Mouse (Mus musculus) cerebellum, postnatal 14 days (tissue): ENCODE results near the gene Spag9.

Source experiments
- DNase-seq, 2 experiments: peaks; one replicate each; pipeline ENCODE4 v3.0.0; 2021; ENCODE audit warnings: mixed read lengths in 2 of 2

Spag9 gene

GRCm38 (mm10) chr11:94134076-94134838 lies 138.4 kb downstream of the Spag9 start:
- DNase-seq = peak; percentile 74 to 82

GRCm38 (mm10) chr11:94135581-94136001 lies 139.7 kb downstream of the Spag9 start:
- peak; percentile 52 to 57 for DNase-seq

- peak in 1 of 2 experiments; percentile 46 for DNase-seq
Measured at GRCm38 (mm10) chr11:94136656-94137055, 140.8 kb downstream of the Spag9 start.

DNA sequence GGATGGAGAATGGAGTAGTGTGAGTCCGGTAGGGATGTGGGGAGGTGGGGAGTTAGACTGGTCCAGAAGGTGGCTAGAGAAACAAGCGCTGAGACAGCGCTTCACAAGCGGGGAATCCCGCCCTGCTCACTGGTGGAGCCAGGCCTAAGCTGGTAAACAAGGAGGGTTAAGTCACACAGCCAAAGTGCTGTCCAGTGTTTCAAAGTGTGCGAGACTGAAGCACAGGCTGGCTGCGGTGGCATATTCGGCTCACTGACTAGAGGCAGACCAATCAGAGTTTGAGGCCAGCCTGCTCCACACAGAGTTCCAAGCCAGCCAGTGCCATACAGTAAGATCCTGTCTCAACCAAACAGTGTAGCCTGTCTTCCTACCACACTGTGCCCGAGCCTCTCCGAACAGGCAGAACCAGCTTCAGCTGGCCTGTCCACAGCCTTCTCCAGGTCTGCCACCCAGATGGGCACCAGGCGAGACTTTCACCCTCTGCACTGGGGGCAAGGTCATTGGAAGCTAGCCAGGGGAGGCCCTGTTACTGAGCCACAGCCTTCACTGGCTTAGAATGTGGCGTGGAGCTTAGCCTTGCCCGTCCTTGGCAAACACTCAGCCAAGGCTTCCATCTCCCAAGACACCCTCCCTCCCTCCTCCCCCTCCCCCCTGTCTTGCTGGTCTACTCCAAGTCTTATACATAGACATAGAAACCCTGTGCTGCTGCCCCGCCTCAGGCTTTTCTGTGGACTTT lies 141.6 kb downstream of the Spag9 start:
- peak in 1 of 2 experiments; percentile 58 for DNase-seq

GRCm38 (mm10) chr11:94138411-94139231 lies 142.7 kb downstream of the Spag9 start:
- no peak for DNase-seq

DNA sequence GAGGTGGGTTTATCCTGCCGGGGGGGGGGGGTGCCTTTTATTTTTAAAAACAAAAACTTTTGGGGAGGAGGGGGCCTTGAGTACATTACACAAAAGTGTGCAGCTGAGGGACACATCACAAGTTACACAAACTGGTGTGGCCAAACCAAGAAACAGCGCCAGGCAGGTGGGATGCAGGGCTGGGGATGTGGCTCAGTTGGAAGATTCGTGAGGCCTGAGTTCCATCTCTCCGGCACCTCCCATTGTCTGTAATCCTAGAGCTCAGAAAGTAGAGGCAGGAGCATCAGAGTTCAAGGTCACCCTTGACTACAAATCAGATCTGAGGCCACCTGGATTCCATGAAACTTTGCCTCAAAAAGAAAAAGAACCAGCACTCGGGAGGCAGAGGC lies 143.3 kb downstream of the Spag9 start:
- no peak for DNase-seq

DNA sequence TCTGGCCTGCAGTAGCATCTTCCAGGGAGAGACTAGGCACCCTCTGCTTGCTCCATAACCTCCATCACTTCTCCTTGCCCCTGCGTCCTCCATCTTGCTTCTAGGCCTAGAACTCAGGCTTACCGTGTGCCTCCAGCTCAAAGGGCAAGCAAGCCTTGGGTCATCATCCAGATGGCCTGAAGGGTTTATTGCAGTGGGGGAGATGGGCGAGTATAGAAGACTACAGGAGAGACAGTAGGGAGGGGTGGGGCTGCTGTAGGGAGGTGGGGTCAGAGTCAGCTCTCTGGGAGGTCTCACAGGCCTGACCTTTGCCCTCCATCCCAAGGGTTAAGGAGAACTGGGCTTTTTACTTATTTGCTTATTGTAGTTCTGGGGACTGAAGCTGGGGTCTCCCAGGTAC lies 144.6 kb downstream of the Spag9 start:
- DNase-seq = peak in 1 of 2 experiments; percentile 3

GRCm38 (mm10) chr11:94141564-94141963 lies 145.7 kb downstream of the Spag9 start:
- no peak for DNase-seq

GRCm38 (mm10) chr11:94143336-94143735 lies 147.4 kb downstream of the Spag9 start:
- DNase-seq = no peak

DNA sequence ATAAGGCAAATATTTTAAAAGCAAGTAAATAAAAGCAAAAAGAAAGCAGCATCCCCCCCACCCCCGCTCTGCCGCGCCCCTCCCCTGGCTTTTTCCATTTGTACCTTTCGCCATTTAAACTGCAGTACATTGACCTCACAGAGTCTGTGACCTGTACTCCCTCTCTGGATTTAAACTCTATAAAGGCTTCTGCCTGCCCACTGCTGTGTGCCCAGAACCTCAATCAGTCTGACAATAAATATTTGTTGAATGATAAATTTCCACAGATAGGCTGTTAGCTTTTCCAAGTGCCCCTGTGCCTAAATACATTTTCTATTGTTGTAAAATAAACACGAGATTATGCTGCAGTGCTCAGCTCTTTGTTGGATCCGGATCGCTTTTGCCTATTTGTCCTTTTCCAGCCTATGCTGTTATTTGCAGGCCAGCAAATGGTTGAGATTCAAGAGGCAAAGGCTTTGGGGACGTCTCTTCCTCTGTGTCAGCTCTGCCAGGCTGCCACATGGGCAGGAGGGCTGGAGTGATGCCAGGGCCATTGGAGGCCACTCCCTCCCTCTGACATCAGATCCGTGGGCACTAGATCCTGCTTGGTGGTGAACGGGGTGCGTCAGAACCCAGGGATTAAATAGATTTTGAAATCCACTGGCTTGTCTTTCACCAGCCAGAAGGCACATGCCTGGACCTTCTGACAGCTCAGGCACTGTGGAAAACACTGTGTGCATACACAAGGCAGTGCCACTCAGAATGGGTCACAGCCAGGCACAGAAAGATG lies 149.1 kb downstream of the Spag9 start:
- DNase-seq = peak; percentile 99 to 100

- DNase-seq = peak in 1 of 2 experiments; percentile 18
Measured at GRCm38 (mm10) chr11:94146049-94146605, 150.2 kb downstream of the Spag9 start.

GRCm38 (mm10) chr11:94146733-94147485 lies 151.0 kb downstream of the Spag9 start:
- peak in 1 of 2 experiments; percentile 32 for DNase-seq

- DNase-seq = peak in 1 of 2 experiments; percentile 43
Measured at GRCm38 (mm10) chr11:94148105-94148696, 152.3 kb downstream of the Spag9 start.

DNA sequence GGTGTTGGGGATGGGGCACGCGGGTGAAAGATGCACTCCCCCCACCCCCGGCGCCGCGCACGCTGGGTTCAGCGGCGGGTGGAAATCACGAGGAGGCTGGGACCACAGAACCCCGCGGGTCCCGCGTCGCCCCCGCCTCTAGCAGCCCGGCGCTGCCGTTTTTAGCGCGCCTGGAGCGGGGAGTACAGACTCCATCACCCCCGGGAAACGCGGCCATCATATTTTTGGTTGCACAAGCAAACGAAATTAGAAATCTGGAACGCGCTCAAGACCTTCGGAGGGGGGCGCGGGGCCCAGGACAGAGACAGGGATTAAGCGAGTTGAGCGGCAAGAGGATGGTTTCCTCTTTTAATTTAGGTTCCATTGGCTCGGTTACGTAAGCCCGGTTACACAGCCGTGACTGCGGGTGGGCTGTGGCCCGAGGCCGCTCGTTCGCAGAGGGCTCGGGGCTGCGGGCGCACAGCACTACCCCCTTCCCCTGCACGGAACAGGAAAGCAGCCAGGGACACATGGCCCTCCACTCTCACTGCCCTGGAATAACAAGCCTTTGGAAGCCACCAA lies 153.1 kb downstream of the Spag9 start:
- peak; percentile 90 to 91 for DNase-seq

DNA sequence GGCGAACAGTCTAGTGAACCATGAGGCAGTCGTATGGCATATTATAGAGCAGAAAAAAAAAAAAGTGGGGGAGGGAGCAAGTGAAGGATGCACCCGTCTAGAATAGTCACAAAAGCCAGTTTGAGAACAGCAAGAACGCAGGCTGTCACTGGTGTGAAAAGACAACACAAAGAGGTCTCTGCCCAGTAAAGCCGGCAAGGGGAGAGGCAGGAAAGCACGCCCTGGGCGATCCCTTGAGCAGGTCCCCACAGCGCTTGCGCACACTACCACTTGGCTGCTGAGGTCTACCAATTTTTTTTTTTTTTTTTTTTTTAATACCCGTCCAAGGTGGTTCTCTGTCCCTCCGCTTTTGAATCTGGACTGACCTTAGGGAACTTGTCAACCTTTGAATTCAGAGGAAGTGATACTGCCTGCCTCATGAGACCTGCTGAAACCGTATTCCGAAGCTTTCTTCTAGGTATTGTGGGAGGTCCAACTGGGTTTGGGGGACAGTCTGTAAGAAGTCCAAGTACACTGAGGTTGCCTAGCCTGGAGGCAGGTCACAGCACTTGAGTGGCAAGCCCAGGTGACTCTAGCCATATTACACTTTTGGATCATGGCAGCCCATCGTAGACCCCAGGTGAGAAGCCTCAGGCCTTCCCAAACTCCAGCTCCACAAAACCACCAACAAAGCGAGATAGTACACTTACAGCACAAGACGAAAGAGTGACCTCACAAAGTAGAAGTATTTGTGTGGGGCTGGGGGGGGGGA lies 153.8 kb downstream of the Spag9 start:
- DNase-seq = peak; percentile 80 to 83

DNA sequence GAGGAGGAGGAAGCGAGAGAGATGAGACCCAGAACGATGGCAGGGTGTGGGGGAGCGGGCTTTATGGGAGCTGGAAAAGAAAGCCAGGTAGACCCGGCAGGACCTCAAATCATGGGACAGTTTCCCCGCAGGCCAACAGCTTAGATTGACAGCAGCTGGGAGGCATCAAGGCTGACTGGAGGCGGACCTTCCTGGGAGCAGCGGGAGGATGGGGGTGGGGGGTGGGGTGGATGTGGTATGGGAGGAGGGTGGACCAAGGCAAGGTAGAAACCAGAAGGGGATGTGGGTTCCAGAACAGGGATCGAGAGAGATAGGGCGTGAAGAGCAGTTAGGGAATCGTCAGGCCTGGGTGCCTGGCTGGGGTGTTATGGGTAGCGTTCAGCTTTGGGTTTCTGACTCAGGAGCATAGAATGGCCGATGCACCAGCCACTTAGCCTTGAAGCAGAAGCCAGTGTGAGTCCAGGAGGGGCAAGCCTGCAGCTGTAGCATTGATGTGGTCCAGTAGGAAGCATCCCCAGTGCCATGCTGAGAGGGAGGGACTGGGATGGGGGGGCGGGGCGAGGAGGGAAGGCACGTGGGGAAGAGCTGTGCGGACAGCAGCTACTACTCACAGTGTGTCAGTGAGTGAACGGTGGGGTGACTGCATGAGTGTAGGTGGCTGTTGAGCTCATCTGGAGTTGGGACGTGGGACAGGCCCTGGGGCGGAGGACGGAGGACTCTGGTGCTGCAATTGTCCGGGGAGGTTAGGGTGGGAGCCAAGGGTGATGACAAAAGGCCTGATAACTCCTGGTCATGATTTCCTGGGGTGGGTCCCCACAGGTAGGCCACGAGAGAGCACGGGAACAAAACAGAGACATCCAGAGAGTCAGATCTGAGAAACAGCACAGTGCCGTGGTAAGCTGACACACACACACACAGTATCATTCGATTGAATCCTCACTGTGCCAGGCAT lies 154.9 kb downstream of the Spag9 start:
- peak in 1 of 2 experiments; percentile 27 for DNase-seq

DNA sequence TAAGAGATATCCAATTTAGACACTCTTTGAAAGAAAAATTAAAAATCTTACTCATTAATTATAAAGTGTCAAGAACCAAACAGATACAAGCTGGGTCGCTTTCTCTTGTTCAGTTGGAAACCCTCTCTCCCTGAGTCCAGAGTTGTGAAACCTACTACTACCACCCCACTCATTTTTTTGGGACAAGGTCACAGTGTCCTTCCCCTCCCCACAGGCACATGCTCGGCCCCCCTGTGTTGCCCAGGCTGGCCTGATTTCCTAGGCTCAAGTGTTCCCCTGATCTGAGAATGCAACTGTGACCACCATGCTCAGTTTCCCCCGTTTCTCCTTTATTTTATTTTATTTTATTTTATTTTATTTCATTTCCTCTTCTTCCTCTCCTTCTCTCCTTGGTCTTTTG lies 158.3 kb downstream of the Spag9 start:
- DNase-seq = no peak

DNA sequence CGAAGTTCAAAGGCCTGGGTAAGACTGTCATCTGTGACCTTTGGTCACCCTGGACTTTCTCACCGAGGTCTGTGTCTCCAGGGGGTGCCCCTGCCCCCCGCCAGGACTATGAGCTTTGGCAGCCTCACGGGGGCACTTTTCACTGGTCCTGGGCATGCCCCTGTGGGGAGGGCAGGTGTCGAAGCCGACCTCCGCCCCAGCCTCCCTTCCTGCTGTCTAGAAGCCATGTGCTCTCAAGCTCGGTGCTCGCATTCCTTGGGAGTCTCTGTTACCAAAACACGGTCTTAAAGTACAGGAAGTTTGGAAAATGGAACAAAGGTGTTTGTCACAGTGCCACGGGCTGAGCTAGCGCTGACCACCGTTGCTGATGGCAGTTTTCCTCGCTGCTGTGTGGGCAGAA lies 162.6 kb downstream of the Spag9 start:
- DNase-seq = peak in 1 of 2 experiments; percentile 37
